Mouse (Mus musculus) CD4-positive, CD25-positive, alpha-beta regulatory T cell, adult 2 months (primary cell): ENCODE results near the gene Pip5k1b.

Experiments used
- DNase-seq: peaks from one replicate; pipeline ENCODE4 v3.0.0-alpha.2; 2012; ENCODE audit warnings: low read depth, low spot score

The Pip5k1b gene

DNA sequence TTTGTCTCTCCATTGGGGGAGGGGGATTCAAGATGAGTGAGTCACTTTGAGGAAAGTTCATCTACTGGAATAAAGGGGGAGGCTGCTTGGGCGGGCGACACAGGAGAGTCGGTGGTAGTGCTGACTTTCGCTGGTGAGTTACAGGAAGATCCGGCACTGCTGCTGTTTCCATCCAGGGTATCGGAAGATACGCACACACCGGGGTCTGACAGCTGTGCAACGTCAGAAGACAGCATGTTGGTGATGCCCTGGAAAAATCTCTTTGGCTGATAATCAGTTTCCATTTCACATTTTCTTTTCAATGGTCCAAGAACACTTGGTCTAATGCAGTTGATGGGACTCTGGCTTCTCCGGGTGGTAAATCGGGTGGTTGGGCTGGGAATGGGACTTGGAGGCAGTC, 79.2 kb downstream of the Pip5k1b start:
- DNase-seq, result peak; percentile 80

DNA sequence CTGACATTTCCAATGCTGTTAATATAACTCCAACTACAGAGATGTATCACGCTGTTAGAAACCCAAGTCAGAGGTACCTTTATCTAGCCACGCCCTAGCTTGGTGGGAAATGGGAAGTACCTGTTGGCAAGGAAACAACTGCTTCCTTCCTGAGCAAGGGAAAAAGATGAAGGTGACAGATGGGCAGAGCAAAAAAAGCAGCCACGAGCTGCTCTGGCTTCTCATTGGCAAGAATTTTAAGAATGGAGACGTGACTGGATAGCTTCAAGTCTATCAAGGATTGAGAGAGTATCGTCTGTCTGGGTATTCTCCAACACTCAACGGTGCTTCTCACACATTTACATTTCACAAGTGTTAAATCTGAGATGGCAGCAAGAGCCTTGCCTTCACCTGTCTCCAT, 80.4 kb downstream of the Pip5k1b start:
- no peak for DNase-seq

DNA sequence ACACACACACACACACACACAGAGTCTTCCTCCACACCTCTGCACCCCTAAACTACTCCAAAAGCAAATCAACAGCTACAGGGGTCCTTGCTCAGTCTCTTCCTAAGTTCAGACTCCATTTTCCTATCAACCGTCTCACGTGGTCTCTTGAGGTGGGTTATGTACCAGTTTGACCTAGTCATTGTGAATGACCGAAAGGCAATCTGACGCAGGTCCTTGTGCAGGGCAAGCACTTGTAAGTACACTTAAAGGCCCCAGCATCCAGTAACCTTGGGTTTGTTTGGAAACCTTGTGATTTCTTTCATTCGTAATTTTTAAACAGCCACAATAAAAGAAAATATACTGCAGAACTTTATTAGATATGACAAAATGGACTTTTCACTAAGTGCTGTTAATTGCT, 83.2 kb downstream of the Pip5k1b start:
- DNase-seq, result no peak

DNA sequence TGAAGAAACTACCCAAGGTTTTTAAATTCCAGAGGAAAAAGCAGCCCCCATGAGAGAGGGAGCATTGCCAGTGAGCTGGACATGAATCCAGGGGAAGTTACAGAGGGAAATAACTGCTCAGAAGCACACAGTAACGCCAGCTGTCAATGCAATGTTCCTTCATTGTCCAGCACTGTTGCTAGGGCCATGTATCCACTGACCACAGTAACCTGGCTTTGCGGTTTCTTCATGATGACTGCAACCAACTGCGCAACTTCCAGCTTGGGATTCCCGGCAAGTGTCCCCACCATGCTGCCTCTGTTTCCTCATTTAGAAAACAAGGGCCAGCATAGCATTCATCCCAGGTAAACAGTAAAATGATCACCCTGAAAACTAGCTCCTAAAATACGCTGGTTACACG, 84.1 kb downstream of the Pip5k1b start:
- DNase-seq, result no peak

DNA sequence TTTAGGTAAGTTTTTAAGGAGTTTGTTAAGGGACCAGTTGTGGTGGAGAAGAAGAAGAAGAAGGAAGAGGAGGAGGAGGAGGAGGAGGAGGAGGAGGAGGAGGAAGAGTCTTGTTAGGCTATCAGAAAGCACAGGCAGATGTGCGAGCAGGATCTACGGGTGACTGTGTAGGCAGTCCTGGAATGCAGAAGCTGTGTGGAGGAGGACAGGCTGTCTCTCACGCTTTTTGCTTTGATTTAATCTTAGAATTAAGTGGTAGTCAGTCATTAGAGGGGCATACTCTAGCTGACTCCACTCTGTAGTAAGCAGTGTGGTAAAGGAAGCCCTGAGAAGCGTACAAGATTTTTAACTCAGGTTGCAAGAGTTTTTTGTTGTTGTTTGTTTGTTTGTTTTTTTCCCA, 86.5 kb downstream of the Pip5k1b start:
- no peak for DNase-seq

DNA sequence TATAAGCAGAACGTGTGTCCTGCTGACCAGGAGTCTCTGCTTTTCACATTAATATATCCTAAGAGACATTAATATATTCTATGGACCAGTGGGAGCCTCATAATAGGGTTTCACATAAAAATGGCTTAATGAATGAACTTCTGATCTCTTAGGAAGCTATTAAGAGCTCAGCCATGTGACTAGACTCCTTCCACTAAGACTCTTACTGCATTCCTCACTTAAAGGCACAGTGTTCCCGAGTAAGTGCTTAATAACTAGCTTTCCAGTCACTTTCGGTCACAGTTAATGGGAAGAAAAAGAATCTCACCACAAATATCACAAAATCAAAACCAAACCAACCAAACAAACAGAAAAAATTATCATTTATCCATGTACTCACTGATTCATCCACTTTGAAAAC, 87.1 kb downstream of the Pip5k1b start:
- DNase-seq, result no peak

DNA sequence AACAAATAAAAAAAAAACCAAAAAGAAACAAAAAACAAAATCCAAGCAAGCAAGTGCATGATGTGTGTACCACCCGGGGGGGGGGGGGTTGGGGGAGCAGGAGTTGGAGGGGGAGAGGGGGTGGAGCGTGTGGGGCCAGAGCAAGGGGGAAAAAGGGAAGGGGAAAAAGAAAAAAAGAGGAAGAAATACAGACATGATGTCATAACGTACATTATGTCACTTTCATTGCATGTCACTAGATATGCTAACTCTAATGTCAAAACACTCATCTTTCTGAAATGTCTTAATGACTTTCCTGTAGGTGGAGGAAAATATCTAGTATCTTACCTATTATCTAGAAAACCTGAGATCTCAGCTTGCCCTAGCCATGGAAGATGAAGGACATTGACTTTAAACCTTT, 92.7 kb downstream of the Pip5k1b start:
- DNase-seq, result no peak

DNA sequence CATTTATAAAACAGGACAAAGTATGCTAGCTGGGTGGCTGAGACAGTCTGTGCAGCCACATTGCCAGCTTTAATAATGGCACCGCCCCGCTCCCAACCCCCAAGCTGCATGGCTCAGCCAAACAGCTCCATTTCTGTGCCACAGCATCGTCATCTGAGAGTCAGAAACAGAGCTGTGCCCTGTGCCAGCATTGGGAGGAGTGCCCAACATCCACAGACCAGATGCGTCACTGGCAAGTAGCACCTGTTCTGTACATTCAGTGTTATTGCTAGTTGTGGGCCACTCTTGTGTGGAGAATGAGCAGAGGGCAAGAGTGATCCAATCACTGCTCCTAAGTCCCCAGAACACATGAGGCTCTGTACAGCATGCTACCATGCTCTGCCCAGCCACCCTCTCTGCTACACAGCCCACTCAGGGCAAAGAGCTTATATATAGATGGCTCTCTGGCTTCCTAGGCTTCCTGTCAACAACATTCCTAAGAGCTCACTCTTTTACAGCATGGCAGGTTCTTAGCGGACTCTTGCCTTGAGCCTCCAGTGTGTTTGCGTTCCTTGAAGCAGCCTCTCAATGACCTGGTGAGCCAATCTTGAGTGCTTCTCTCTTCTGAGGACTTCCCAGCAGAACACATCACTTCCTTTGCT, 99.0 kb downstream of the Pip5k1b start:
- DNase-seq, result no peak

DNA sequence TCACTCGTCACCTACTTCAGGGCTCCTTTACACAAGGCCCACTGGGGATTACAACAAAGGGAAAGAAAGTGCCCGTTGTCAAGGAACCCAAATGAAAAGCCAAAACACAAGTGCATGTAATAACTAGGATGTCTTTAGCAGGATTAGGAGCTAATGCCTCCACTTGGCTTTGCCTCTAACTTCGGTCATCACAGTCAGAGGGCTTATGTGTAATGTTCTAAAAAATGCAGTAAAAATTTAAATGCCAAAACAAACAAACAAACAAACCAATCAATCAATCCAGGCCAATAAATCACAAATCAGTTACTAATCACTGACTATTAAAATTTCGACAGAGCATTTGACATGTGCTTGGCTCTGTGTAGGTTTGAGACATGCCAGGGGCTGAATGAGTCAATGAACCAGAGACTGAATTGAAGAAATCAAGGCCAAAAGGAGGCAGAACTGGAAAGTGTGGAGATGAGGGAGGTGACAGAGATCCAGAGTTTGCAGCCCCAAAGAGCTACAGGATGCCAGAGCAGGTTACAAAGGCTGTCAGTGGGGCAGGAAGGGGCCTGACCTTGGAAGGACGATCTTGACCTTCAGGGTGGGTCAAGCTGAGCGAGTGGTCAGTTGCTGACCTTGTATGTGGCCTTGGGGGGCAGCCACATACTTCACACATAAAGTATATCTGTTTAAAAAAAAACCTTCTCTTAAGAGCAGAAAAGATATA, 100.3 kb downstream of the Pip5k1b start:
- DNase-seq, result no peak

DNA sequence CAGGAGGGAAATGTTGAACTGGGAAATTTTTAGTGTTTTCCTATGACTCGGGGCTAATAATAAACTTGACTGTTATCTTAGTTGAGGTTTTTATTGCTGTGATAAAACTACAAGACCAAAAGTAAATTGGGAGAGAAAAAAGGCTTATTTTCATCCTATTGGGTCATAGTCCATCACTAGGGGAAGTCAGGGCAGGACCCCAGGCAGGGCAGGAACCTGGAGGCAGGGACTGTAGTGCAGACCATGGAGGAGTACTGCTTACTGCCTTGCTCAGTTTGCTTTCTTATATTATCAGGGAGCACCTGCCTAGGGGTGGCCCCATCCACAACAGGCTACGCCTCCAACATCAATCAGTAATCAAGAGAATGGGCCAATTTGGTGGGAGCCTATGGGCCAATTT, 101.2 kb downstream of the Pip5k1b start:
- no peak for DNase-seq

DNA sequence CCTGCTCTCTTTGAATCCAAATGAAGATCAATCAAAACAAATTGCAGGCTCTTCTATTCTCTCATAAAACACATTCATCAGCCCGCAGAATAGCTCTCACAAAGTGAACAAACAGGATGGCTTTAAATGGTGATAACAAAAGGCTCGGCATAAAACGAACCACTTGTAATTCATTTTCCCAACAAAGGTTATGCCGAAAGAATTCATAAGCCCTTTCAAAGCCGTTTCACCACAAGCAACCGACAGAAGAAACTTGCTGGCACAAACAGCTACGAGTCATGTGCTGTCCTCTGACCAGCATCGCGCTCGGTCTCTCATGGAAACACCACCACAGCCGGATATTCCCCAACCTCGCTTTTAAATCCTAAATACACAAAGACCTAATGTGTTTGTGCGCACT, 102.3 kb downstream of the Pip5k1b start:
- no peak for DNase-seq

DNA sequence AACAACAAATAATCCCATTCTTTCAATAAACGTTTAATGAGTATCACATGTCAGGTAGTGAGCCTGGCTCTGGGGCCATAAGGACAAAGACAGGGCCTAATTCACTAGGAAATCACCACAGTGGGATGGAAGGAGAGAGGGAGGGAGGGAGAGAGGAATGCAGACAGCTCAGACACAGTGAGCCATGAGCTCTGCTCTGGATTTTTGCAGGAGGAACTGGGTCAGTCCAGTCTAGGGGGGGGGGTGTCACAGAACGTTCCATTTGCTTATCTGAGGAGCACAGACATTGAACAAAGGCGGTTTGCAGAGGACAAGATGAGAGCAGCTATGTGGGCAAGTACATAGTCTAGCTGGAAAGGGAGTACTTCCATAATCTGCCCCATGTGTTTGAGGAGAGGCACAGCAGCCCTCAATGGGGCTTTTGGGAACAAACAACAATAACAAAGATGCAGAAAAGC, 103.2 kb downstream of the Pip5k1b start:
- no peak for DNase-seq

DNA sequence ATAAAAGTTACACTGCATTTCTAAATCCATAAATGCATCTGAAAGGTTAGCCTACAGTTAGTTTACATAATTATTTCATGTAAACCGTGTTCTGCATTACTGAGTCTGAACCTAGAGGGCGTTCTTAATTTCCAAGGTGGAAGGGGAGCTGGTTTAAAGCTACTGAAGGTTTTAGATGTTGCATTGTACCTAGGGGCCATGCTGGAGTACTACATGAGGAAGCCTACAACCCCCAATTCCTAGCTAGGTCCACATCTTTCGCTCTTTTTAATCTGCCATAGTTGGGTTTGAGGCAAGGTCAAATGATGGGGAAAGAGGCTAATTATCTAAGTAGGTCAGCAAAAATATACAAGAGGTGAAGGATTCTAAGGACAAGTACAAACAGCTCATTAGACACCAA, 104.0 kb downstream of the Pip5k1b start:
- no peak for DNase-seq

DNA sequence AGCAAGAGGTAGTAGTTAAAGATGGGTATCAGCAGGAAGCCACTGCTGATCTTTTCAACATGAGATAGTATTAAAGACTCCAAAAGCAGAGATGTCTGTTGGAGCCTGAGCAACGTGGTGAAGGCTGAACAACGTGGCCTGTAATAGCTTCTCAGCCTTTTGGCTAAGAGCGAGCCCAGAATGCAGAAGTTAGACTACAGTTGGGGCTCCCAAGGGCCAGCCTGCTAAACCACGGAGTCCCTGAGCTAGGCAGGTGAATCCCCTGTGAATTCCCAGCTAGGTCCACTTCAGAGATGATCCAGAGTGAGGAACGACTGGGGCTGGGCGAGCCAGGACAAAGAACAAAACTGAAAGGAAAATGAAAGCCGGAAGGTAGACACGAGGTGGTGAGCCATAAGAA, 104.9 kb downstream of the Pip5k1b start:
- DNase-seq, result no peak

DNA sequence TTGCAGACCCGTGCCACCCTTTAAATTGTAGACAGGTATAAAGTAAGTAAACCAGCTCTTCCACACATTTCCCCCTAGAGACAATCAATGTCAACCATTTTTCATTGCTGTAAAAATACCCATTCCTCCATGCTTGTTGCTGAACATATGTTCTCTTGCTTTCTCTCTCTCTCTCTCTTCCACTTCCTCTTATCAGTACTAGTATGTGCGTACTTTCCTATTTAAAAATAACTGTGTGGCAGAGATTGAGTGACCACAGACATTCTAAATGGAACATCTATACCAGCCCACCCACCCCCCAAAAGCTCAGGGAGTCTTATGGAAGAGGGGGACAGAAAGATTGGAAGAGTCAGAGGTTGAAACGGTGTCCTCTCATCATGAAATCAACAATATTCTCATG, 111.3 kb downstream of the Pip5k1b start:
- no peak for DNase-seq

DNA sequence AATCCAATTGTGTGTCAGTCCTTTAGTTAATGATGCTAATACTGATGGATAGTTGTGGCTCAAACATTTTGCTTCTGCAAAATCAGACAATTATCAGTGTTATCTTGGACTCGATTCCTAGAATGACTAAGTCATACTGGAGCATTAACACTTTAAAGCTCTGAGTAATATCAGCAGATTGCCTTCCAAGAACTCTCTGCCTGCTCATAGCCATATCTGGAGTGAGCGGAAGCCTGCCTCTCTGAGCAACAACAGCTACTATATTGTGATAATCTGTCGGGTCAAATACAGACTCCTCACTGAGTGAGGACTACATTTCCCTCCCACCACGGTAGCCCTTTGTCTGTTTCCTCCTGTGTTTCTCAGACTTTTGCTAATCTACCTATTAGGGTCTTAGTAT, 116.0 kb downstream of the Pip5k1b start:
- DNase-seq, result no peak

DNA sequence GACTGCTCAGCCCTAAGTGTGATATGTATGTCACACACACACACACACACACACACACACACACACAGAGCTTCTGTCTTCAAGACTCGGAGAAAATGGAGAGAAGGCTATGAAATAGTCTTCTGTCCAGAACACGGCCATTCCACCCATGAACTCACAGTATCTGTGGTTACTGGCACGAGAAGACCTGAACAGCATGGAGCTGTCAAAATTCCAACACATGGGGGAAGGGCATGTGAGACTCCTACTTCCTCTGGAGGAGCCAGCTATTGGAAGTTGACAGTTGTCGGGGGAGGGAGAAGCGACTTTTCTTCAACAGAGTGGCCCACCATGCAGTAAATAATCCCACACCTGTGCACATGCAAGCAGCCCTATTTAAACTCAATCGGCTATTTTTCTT, 121.4 kb downstream of the Pip5k1b start:
- no peak for DNase-seq

DNA sequence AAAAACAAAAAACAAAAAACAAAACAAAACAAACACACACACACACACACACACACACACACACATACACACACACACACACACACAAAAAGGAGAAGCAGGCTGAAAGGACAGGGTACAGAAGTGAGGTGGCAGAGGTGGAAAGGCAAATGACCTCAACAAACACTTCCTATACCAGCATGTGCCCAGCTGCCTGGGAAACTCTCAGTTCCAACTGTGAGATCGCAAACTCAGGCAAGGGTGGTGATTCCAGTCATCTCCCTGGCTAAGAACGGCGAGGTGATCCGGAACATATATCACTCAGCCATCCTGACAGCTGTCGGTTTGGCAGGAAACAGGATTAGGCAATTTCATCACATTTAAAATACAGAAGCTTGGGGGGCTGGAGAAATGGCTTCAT, 123.2 kb downstream of the Pip5k1b start:
- no peak for DNase-seq

DNA sequence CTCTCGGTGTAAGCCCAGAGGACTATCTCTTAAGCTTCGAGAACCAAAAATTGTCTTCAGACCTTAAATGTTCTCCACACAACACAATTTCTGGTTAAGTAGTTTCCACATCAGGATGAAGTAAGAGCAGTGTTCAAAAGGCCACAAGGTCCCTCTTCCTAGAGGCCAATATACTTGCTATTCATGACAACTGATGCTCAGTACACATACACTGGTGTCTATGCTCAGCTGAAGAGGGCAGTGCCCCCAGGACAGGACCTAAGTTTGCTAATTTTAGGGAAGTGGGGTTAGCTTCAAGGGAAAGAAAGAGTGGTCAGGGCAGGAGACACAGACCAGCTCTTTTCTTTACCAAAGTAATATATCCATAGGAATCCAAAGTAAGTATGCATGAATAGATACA, 124.3 kb downstream of the Pip5k1b start:
- DNase-seq, result no peak

DNA sequence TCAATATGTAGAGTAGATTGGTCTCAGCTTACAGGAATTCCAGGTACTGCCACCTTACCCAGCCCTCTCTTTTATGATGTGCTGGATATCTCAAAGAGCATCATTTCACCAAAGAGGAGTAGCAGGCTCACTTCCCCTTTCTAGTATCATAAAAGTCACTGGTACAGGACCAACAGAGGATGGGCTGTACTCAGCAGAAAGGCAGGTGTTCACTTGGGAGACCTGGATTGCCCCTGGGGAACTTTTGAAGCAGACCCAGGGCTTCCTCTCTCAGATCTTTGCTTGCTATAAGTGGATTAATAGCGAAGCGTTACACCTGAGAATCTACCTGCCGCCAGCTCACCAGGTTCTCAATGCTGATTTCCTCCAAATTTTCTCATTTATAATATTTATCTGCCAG, 127.7 kb downstream of the Pip5k1b start:
- no peak for DNase-seq

DNA sequence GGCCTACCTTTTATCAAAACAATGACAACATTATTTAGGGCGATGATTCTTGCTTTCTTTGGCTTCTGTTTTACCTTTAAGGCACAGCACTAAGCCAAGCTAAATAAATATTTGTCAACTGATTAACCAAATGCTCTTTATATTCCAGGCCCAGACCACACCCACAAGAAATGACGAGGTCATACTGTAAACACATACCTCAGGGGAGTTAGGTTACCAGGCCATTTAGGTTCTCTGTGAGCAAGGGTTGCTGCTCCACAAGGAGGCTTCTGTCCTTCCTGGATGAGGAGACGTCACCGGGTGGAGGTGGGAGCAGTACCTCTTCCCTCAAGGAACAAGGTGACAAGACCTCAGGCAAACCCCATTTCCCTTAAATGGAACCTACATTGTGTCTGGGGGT, 128.4 kb downstream of the Pip5k1b start:
- no peak for DNase-seq

DNA sequence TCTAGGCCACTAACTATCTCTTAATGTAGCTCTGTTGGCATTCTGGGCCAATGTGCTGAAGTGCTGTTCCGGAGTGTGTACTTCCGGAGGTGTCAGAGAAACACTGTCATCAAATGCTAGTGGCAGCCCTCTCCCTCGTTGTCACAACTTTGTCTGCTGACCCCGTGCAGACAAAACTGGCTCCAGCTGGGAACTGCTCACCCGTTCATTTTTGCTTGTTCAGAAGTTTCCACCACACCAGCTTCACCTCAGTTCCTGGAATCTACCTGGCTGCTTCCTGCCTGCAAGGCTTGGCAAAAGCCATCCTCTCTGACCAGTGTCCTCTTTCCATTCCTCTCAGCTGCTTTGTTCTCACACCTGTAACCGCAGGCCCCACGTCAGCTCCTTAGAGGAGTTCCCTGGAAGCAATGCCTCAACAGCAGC, 128.9 kb downstream of the Pip5k1b start:
- DNase-seq, result no peak

DNA sequence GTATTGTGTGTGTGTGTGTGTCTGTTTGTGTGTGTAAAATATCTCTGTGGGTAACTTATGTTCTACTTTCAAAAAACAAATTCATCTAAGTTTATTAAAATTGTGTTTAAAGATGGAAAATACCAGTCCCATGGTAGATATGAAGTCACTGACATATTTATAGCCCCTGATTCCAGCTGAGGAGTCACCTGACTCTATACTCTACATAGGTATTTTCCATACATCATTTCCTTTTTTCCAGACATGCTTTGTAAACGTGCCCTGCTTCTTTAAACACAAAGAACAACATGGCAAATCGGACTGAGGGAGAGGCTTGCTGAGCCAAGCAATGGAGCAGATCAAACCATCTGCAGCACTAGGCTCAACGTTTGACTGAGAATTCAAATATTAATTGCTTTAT, 137.6 kb downstream of the Pip5k1b start:
- DNase-seq, result no peak

DNA sequence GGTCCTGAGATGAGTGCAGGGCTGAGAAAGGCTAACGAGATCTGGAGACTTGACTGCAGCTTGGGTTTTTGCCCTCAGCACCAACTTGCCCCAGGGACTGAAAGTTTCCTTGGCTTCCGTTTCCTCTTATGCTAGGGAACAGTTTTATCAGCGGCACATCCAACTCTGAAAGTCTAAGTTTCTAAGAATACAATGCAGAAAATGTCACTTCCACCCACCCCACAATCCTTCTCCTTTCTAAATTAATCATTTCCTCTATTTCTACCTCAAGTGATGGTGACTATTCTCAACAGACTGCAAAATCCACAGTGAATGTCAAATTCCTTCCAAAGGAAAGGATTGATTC, 138.0 kb downstream of the Pip5k1b start:
- DNase-seq, result no peak
